Mouse (Mus musculus) olfactory bulb, adult 2 months (tissue): ENCODE measurements around the gene Kif1b. TPM values are rescaled to one million over a fixed set of nuclear protein-coding genes. Genes with fewer than 3 reads are reported as not detected.
"Not testable (repeated sequence)": the region's sequence is repeated elsewhere in the genome, so short reads cannot be mapped to it uniquely, and the experiment has no call there.

Experiments
- H3K27ac ChIP-seq: fragments of 200-500 bp; 2 replicates; pipeline ENCODE4 v1.5.1; 2012; ENCODE audit warnings: low read depth, low read length; ENCODE audit not compliant: insufficient read depth
- H3K4me1 ChIP-seq: fragments of 200-500 bp; 2 replicates; pipeline ENCODE4 v1.6.1; 2012; ENCODE audit warnings: low read length; ENCODE audit not compliant: control insufficient read depth, insufficient read depth
- H3K4me3 ChIP-seq: fragments of 200-500 bp; 2 replicates; pipeline ENCODE4 v1.5.1; 2012; ENCODE audit warnings: mild to moderate bottlenecking, low read depth, low read length, moderate library complexity; ENCODE audit not compliant: insufficient read depth
- CTCF ChIP-seq: fragments of 200-500 bp; IDR thresholded peaks from 2 replicates; pipeline ENCODE4 v1.5.1; 2012; ENCODE audit warnings: low read depth, mild to moderate bottlenecking, low read length, moderate library complexity; ENCODE audit not compliant: insufficient read depth
- POLR2A ChIP-seq: fragments of 200-500 bp; IDR thresholded peaks from 2 replicates; pipeline ENCODE4 v1.6.1; 2012; ENCODE audit warnings: mild to moderate bottlenecking, low read depth, low read length, moderate library complexity; ENCODE audit not compliant: insufficient read depth
- WGBS: fragments of 180-500 bp; shearing (Covaris S2); methylation state at CpG from one replicate; pipeline ENCODE4 v1.1.7; 2018; 5-methylcytosine and 5-hydroxymethylcytosine counted together
- polyA plus RNA-seq: library from polyadenylated mRNA; stranded (reverse); fragments of >200 nt; gene quantifications from 2 replicates; pipeline ENCODE4 v1.2.4, GENCODE M21; 2012; ENCODE audit warnings: low replicate concordance; ENCODE audit not compliant: missing spikeins, insufficient read depth, insufficient read length

Gene Kif1b
- polyA plus RNA-seq, 1 experiment = 79.8 TPM

- Histone ChIP-seq H3K27ac (no peak overlapping the region), H3K4me3 (no peak overlapping the region), H3K4me1 (peaks cover 2% of the 10 kb centered on the region; the same call in 1 of the 2 replicates)
- WGBS = 80% methylated on average over 6 of the region's 6 CpGs
- no peak for TF ChIP-seq CTCF
- TF ChIP-seq POLR2A = no peak
These were observed 130.8 kb downstream of the Kif1b start for GRCm38 (mm10) chr4:149176645-149177044.

GRCm38 (mm10) chr4:149173661-149174060 is 133.8 kb downstream of the Kif1b start:
- Histone ChIP-seq H3K4me1 (peaks cover 2% of the 10 kb centered on the region; the same call in 1 of the 2 replicates), H3K4me3 (no peak overlapping the region), H3K27ac (no peak overlapping the region)
- 84% methylated on average over 6 of the region's 6 CpGs for WGBS
- no peak for TF ChIP-seq CTCF

DNA sequence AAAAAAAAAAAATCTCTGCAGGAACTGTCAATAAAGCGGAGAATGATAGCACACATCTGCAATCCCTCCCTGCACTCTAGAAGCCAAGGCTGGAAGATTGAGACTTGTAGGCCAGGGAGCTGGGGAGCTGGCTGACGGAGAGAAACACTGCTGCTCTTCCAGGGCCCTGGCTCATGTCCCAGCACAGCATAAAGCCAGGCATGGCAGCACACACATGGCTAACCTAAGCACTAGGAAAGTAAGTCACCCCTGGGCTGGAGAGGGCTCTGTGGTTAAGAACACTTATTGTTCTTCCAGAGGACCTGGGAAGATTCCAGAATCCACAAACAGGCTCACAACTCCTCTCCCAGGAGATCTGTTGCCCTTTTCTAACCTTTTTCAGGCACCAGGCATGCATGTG is 134.8 kb downstream of the Kif1b start:
- Histone ChIP-seq H3K4me3 (no peak overlapping the region), H3K4me1 (peaks cover 2% of the 10 kb centered on the region; the same call in 1 of the 2 replicates), H3K27ac (no peak overlapping the region)
- 64% methylated on average over 2 of the region's 2 CpGs for WGBS
- no peak for TF ChIP-seq POLR2A
- TF ChIP-seq CTCF = no peak

DNA sequence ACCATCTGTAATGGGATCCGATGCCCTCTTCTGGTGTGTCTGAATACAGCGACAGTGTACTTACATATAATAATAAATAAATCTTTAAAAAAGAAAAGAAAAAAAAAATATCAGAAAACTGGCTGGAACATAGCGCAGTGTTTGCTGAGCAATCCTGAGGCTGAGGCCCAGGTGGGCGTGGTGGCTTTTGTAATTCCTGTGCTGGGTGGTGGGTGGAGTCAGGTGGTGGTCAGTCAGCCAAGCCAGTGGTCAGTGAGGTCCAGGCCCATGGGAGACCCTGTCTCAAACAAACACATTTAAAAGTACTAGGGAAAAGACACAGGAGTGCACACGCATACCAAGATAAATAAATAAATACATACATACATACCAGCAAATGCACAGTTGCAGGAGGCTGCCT is 135.4 kb downstream of the Kif1b start:
- peaks cover 2% of the 10 kb centered on the region; the same call in 1 of the 2 replicates for H3K4me1 ChIP-seq
- no peak overlapping the region for H3K4me3 ChIP-seq
- TF ChIP-seq CTCF (no peak), POLR2A (no peak)
- 92% methylated on average over 5 of the region's 5 CpGs for WGBS
- H3K27ac ChIP-seq = no peak overlapping the region

DNA sequence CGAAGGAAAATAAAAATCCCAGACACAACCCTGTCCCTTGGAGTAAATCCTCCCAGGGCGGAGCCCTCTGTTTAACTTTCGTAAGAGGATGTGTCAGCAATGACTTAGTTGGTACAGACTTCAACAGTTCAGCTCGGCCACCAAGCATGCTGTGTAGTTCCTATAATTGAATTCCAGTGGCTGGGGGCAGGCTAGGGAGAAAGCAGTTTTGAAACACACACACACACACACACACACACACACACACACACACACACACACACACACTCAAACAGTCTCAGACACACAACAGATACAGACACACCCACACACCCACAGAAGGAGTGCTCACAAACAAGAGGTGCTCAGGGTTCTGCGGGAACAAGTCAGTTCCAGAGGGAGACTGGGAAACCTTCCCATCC is 135.9 kb downstream of the Kif1b start:
- H3K4me3 ChIP-seq = no peak overlapping the region
- H3K4me1 ChIP-seq = peaks cover 2% of the 10 kb centered on the region; the same call in 1 of the 2 replicates
- WGBS = 56% methylated on average over 5 of the region's 5 CpGs
- TF ChIP-seq POLR2A (no peak), CTCF (no peak)
- no peak overlapping the region for H3K27ac ChIP-seq

DNA sequence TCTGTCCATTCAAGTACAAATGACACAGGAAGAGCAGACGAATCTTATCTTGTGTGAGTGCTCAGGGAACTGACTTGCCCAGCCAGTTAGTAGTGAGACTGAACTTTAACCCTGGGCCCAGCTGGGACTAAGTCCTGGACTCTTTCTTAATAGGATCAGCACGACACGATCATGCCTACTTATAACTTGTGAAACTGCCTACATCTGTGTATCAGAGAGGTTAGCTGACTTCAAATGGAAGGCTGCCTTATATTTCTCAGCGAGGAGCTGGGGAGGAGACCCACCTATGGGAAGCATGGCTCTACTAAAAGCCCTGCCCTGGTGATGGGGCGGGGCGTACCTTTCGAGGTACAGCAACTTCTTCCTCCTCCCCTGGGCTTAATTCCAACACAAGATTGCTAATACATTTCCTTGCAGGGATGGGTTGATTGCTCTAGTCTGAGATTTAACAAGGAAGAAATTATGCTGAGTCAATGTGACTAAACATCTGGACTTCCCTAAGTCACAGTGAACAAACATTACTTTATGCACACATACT is 137.0 kb downstream of the Kif1b start:
- Histone ChIP-seq H3K4me3 (no peak overlapping the region), H3K4me1 (peaks cover 2% of the 10 kb centered on the region; the same call in 1 of the 2 replicates), H3K27ac (no peak overlapping the region)
- WGBS = 76% methylated on average over 7 of the region's 7 CpGs
- no peak for TF ChIP-seq POLR2A
- TF ChIP-seq CTCF = no peak

GRCm38 (mm10) chr4:149169926-149170325 is 137.6 kb downstream of the Kif1b start:
- not testable (repeated sequence) for H3K4me3 ChIP-seq, H3K27ac ChIP-seq, H3K4me1 ChIP-seq
- 76% methylated on average over 7 of the region's 8 CpGs for WGBS

DNA sequence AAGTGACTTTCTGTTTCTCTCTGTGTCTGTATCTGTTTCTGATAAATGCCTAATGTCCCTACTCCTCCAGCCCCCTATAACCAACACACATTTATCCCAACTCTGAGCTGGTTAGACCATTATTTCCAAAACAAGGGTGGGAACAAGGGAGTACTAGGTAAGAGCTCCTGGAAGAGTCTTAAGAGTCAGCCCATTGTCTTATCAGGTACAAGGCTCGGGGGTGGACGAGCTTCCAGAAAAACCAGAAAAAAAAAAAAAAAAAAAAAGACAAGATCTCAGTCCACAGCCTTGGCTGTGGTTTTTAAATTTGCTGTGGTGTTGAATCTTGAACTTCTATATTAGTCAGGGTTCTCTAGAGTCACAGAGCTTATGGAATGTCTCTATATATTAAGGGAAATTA is 139.5 kb downstream of the Kif1b start:
- Histone ChIP-seq H3K27ac (no peak overlapping the region), H3K4me1 (peaks cover 2% of the 10 kb centered on the region; the same call in 1 of the 2 replicates), H3K4me3 (no peak overlapping the region)
- no peak for TF ChIP-seq POLR2A
- TF ChIP-seq CTCF = no peak
- 71% methylated on average over 2 of the region's 2 CpGs for WGBS

DNA sequence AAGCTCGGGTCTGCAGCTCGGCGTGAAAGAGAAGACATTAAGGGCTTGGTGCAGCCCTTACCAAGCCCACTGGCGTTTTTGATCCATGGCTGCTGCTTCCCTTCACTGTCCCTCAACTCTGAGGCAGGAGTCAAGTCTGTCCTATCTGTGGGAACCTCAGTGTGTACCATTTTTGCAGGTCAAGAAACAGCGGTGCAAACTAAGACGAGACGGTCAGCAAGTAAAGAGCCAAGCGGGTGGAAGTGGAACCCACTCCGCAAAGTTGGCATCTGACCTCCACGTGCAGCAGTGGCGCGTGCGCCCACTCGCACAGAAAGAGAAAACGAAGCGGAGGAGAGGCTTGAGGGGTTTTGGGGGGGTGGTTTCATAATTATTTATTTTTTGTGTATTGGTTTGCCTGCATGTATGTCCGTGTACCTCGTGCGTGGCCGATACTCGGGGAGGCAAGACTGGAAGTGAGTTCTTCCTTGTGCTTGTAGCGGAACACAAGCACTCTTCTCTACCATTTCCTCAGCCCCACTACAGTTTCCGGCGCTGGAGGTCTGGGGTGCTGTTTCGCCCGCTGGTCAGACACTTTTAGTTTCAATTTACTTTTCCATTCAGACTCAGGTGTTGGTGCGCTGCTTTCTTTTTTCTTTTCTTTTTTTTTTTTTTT is 140.4 kb downstream of the Kif1b start:
- Histone ChIP-seq H3K4me3 (peak overlapping the region; percentile 70), H3K4me1 (peaks cover under 1% of the 10 kb centered on the region; the same call in 1 of the 2 replicates), H3K27ac (no peak overlapping the region)
- under 1% methylated on average over 27 of the region's 27 CpGs for whole genome bisulfite sequencing
- no peak for TF ChIP-seq CTCF
- no peak for TF ChIP-seq POLR2A
